Mouse (Mus musculus): Measurements from ENCODE around the gene Tmem255b. TPM values are rescaled to one million over a fixed set of nuclear protein-coding genes. Genes with fewer than 3 reads are reported as not detected.

Tmem255b gene
- polyA plus RNA-seq (2012; rRNA removed), result 4.7 and 4.8 TPM in 2 replicates

DNA sequence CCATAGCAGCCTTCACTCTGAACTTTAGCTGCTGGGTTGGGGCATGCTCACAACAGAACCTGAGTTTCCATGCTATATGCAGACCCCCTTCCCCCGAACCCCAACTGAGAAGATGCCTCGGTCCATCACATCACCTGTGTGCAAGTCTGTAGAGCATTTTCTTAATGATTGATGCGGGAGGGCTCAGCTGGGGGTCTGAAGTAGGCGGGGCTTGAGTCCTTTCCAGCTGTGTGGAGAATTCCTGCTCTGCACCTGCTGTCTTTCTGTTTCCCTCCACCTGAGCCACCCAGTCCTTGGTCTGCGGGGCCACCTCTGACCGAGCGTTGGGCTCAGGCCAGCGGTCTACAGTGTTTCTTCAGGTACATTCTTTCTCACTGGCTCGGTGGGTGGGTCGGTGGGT, at the start of gene Tmem255b:
Tmem255b (plus strand) TSS at position 301 of the 400 bp plus-strand sequence.
- no peak for DNase-seq (ENCODE audit: low spot score)

DNA sequence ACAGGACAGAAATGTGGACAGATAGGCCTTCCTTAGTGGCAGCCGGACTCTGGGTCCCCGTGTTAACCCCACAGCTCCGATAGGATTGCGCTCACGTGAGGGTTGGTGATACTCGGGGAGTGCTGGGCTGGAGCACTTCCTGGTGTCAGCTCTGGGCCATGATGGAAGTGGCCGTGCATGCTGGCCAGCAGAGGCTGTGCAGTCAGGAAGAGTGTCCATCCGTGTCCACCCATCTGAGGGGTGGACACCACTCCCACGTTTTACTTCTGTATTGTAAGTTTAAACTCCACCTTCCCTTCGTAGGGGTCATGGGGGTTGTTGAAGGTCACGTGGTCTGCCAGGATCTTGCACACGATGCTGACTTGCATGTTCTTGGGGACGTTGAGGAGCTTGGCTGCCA, 48.6 kb upstream of the Tmem255b start:
- no peak for DNase-seq (ENCODE audit: low spot score)

DNA sequence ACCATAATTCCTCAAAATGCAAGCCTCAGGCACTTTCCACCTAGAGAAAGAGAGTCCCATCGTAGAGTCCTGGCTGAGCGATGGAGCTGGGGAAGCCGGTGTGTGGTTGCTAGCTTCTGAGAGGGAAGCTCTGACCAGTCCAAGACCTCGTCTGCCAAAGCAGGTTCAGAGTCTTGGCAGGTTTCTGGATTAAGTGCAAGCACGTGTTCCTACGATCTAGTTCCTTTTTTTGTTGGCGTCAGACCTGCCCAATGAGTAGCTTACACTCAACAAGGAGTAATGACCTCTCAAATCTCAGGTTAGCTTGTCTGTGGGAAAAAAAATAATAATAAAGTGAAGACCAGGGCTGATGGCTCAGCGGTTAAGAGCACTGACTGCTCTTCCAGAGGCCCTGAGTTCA, 47.3 kb upstream of the Tmem255b start:
- DNase-seq (ENCODE audit: low spot score), result no peak

DNA sequence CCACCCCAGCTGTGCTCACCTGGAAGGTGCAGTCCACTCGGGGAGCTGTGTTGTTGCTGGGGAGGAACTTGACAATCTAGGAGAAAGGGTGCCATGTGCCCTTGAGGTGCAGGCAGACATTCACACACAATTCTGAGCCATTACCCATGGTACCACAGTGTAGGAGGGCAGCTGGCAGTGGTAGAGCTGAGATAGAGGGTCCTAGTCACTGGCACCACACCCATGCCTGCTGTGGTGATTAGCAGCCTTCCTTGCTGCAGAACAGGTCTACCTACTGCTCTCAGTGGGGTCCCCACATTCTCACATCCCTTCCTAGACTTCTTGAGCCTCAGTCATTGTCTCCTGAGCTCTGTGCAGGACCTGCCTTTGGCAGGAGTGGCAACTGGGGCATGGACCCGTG, 46.2 kb upstream of the Tmem255b start:
- no peak for DNase-seq (ENCODE audit: low spot score)

DNA sequence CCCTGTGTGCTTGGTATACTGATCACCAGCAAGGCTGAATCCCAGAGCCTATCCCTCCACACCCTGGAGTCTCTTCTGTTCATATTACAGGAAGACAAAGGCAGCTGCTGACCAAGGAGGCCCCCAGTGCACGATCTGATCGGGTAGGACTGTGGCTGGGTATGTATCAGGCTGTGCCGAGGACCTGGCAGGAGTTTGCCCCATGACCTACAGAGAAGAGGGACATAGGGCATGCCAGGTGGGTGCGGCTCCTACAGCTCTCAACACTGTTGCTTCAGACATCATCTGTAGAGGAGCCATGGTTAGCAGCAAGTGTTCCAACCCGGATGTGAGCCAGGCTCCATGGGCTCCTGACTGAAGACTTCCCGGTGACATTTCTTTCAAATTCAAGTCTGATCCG, 41.1 kb upstream of the Tmem255b start:
- no peak for DNase-seq (ENCODE audit: low spot score)

DNA sequence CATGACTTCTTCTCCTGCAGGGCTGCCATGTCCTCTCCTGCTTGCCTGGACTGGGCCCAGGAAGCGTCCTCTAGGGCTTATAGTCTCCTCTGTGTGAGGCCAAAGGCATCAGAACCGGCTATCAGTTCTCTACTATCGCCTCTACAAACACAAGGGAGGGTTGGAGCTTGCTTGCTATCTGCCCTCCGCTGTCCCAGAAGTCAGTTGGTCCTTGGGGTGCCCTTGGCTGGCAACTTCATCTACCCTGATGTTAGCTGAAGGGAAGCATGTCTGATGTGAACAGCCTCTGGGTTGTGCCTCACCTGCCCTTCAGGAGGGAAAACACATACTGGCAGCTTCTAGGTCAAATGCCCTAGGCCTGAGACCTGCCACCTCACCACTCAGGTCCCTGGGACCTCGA, 38.3 kb upstream of the Tmem255b start, which contains the start of gene Atp4b:
Atp4b (minus strand) TSS at position 101 of the 400 bp plus-strand sequence.
- no peak for DNase-seq (ENCODE audit: low spot score)

DNA sequence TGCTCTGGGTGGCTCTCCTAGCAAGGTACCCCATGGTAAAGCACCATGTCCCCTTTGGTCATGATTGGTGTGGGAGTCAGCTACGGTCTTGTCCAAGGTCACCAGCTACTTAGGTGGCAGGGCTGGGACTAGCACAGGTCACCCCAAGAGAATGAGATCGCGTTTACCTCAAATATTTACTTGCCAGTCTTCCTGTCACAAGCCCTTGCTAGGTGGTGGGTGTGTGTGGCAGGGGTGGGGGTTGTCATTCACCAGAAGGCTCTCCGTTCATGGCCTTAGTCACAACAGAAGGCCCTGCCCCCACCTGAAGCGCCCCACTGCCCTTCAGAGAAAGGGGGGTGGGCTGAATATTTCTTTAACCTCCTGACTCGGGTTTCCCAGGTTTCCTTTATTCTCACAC, 31.5 kb upstream of the Tmem255b start:
- no peak for DNase-seq (ENCODE audit: low spot score)

DNA sequence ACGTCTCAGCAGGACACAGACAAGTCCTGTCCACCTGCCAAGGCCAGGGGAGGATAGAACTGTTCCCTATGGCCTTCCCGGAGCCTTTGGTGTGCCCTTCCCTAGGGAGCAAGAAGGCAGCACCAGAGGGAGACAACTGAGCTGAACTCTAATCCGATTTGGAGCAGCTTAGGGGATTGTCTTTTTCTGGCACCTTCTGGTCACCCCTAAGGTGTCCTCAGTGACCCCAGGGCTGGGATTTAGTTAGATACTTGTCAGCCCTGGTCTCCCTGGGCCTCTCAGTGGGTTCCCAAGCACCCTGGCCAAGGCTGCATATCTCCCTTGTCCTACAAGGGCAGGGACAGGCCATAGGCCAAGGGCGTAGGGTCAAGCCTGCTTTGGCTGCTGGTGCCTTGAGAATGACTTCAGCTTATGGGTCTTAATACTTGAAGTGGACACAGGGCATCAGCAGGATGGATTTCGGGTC, 30.3 kb upstream of the Tmem255b start, which contains the start of gene Grk1:
Grk1 (plus strand) TSS at position 416 of the 466 bp plus-strand sequence.
- no peak for DNase-seq (ENCODE audit: low spot score)

DNA sequence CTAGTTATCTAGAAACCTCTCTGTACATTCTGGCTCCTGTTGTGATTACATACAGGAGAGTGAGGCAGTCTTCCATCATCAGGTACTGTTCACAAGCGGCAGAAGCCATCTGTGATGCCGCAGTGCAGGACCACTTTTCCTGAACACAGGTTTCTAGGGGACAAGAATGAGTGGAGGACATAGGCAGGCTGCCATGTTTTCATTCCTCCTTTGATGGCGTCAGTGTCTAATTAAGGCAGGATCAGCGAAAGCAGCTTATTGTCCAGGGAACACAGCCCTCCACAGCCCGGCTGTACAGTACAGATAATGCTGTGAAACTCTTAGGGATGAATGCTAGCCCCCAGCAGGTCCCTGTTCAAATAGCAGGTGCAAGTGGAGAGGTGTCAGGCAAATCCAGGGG, 29.0 kb upstream of the Tmem255b start:
- no peak for DNase-seq (ENCODE audit: low spot score)

DNA sequence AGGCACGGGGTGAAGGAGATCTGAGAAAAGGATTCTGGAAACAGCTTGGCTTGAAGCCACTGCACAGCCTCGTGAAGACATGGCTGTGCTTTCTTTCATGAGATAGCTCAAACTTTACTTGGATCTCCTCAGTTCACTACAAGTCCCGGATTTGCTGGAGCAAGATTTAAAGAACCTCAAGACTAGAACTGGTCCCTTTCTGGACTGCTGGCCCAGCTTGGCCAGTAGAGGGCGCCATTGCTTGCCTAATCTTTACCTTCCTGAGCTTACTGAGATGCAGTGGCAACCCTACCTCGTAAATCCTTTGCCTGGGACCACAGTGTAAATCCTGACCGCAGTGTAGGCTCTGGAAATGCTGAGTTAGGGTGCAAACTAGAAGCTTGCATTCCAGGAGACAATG, 23.4 kb upstream of the Tmem255b start:
- no peak for DNase-seq (ENCODE audit: low spot score)

DNA sequence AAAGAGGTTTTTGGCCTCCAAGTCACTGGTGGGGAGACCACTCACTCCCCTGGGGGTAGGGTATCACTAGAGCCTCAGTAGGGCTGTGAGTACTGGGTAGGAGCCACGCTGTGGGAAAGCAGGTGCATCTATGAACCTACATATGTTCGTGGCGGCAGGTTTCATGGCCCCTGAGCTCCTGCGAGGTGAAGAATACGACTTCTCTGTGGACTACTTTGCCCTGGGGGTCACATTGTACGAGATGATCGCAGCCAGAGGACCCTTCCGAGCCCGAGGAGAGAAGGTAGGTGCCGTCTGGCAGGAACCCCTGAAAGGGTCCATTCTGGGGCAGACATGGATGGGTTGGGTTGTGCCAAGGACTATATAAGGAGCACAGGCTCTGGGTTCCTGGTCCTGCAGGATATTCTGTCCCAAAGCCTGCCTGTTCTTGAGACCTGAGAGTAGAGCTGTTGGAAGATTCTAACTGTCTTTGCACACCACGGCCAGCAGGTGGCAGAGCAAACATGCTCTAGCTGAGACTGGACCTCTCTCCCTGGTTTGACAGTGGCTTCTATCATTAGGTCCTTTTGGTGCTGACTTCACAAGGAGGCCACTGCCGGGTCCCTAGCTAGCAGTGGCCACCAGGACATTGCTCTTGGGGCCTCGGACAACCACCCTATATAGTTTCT, 22.0 kb upstream of the Tmem255b start:
- no peak for DNase-seq (ENCODE audit: low spot score)

DNA sequence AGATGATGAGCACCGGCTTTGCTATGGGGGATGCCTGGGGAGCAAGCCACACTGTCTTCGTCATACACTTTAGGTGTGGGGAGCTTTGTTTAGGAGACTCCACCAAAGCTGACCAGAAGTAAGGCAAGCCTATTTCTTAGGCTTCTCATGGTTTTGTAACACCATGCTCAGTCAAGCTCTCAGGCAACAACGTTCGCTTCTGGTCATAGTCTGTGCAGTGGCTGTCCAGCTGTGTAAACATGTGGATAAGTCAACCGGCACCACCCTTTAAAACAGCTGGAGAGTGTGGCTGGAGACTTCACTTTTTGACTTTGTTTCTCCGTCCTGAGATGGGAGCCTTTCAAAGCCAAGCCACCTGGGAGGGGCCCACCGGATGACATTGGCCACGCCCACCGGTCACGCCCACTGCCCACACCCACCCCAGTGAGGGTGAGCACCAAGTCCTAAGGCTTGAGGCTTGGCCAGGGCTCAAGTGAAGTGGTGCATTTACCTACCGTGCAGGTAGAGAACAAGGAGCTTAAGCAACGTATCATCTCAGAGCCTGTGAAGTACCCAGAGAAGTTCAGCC, 21.1 kb upstream of the Tmem255b start:
- DNase-seq (ENCODE audit: low spot score), result no peak

DNA sequence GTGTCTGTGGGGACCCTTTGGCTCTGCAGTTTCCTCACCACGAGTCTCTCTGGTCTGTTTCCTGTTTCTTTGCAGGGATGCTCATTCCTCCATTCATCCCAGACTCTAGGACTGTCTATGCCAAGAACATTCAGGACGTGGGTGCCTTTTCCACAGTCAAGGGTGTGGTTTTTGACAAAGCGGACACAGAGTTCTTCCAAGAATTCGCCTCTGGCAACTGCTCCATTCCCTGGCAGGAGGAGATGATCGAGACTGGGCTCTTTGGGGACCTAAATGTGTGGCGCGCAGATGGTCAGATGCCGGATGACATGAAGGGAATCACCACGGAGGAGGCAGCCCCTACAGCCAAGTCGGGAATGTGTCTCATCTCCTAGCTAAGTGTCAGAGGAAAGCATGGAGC, 19.1 kb upstream of the Tmem255b start:
- no peak for DNase-seq (ENCODE audit: low spot score)

DNA sequence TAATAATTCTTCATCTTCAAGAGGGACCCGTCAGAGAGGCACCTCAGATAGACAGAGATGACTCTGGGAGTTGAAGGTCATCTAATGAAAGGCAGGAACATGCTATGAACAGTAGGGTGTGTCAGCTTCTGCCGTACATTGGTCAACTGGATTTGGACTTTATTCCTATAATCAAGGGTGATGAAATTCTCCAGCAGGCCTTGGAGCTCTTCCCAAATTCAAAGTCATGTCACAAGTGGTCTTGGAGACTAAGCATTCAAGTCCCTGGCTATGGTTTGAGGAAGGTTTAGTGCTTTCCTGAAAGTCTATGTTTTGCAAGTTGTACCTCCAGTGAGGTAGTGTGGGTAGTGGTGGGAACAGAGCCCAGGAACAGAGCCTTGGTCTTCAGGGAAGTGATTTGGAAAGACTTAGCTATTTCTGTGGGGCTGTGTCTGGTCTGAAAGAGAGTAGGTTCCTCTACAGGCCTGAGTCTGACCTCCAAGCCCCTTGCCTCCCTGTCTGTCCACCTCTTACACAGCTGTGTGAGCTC, 15.8 kb upstream of the Tmem255b start:
- DNase-seq (ENCODE audit: low spot score), result no peak

DNA sequence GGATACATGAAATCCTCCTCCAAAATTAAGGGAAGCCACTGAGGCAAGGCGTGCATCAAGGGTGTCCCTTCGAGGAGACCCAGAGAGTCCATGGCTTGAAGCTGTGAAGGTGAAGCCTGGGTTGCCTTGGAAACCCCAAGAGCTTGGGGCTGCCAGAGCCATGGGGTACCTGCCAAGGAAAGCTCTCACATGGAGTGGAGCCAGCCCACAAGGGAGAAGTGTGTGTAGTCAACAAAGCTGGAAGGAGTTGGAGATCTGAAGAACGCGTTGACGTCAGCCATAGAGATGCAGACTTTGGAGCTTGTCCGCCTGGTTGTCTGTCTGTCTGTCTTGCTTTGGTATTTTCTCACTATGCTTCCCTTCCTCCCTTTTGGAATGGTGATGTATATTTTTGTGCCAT, 14.0 kb upstream of the Tmem255b start:
- DNase-seq (ENCODE audit: low spot score), result no peak

DNA sequence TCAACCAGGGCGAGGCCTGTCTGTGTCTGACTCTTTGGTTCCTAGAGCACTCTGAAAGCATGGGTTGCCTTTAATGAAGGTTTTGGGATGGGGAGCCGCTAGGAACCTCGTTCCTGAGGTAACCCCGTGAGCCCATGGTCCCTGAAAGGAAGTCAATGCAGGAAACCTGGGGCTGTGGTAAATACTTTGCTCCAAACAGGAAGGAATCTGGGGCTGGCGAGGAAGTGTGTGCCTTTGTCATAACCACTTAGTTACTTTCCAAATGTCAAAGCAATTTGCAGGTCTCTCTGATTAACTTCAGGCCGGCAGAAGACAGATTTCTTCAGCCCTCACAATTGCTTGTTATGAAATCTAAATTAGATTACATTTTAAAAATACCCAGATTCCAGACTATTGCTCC, 7.6 kb upstream of the Tmem255b start:
- DNase-seq (ENCODE audit: low spot score), result no peak

DNA sequence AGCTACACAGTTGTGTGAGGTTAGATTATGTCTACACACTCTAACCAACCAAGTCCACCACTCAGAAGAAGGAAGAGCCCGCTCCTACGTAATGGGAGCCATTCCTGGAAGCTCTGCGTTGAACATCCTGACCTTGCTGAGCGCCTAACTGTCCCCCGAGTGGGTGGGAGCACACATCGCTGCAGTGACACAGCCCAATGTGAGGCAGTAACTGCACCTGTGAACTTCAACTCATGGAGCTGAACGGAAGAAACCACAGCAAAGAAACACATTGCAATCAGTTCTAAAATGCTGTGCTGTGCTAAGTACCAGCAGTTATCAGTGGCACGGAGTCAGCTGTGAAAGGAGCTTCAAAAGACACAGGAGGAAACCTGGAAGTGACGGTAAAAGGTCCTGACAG, 6.8 kb upstream of the Tmem255b start:
- DNase-seq (ENCODE audit: low spot score), result no peak

DNA sequence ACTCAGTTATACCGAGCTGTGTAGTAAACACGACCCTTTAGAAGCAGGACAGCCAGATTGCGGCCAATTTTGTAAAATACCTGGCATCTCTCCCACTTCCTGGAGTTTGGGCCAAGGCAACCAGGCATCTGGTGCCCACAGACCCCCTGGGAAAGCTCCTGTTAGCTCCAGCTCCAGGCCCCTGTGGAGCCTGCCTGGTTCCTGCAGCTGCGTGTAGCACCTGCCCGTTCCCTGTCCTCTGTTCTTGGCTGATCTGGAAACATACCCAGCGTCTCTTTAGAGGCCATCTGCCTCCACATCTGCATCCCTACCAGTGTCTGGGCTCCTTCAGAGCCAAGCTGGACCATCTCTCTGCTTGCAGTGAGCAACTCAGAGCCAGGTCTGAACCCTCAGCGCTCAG, 4.6 kb upstream of the Tmem255b start:
- no peak for DNase-seq (ENCODE audit: low spot score)

DNA sequence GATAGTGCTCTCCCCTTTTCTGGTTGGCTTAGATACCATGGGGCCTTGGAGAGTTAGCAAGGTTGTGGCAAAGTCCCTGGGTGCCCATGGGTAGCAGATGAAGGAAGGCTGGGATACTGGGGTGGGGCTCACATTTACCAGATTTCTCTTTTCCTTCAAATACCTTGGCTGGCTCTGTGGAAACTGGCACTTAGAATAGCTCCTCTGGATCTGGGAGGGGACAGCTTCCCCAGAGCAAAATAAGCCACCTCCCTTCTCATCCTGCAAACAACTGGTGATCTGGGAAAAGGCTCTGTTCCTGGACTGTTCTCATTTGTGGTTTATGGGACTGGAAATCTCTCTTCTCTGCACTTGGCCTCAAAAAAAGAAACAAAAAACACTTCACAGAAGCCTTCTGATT, 4.1 kb upstream of the Tmem255b start:
- DNase-seq (ENCODE audit: low spot score), result no peak

DNA sequence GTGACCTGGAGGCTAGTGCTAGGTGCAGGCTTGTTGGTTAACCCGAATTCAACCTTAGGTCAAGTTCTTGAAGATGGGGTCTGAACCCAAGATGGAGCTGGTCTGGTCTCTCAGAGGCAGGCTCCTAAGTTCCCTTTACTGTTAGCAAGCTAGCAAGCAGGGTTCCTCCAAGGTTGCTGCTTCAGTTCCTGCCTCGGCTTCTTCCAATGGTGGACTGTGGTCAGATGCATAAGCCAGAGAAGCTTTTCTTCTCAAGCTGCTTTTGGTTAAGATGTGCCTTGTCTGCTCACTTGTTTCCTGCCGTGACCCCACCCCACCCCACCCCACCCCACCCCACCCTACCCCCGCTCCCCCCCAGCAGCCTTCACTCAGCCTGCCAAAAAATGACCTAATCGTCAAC, 1.9 kb upstream of the Tmem255b start:
- no peak for DNase-seq (ENCODE audit: low spot score)

DNA sequence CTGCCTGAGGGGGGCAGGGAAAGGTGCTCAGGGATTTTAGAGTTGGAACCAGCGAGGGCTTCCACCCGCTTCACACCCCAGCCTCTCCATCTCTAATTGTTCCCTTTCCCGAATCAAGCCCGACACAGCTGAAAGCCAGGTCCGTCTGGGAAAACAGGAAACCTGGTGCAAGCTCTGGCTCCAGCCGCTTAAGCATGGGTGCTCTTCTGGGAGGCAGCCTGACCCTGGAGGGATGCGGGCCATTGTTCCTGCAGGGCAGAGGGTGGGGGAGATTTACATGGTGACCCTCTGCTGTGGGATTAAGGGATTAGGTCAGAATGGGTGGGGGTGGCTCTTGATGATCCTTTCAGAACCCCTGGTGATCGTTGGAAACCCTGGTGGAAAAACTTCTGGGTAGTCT, 1.1 kb downstream of the Tmem255b start:
- DNase-seq (ENCODE audit: low spot score), result no peak

DNA sequence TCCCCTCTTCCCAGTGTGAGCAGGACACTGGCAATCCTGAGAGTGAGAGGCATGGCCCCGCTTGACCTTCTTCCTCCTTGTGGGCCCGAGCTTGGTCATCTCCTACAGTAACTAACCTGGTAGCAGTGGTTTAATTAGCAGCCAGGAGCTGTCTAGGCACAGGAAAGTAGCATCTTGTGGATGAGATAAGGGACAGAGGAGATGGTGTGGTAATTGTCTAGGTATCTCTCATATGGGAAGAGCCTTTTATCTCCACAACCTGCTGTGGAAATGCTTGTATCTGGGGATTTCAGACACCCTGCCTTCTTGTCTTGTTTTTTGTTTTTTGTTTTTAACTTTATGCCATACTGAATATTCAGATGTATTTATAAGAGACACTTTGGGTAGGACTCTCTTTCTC, 2.5 kb downstream of the Tmem255b start:
- DNase-seq (ENCODE audit: low spot score), result no peak

DNA sequence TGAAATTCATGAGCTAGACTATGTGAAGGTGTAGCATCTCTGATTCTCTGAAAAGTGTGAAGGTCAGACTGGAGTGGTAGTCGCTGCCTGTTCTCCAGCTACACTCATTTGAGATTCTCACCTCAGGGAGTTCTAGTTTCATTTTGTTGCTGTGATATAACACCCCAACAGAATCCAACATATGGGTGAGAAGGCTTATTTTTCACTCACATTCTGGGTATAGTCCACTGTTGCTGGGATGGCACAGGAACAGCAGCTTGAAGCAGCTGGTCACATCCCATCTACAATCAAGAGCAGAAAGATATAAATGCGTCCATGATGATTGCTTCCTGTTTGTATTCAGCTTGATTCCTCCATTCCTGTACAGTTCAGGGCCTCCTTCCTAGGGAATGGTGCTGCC, 7.2 kb downstream of the Tmem255b start:
- DNase-seq (ENCODE audit: low spot score), result no peak

DNA sequence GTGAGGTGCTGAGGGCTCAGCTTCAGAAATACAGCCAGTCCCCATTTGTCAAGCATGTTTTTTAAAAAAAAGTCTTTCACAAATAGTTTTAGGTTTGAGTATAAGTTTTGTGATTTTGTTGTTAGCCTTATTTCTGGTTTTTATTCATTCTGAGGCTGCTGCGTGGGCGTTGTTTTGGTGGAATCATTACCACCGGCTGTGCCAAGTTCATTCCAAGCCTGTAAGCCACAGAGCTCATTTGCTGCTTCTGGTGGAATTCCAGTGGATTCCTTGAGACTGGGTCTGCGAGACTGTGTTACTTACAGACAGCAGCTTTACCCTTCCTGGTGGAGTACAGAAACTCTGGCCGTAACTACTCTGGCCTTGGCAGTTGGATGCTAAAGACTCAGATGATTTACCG, 11.5 kb downstream of the Tmem255b start:
- no peak for DNase-seq (ENCODE audit: low spot score)

Measured in urinary bladder, adult 2 months (tissue).